Mouse (Mus musculus): ENCODE results near the gene Galnt13.
"Not testable (repeated sequence)": the region's sequence is repeated elsewhere in the genome, so short reads cannot be mapped to it uniquely, and the experiment has no call there.

The Galnt13 gene

GRCm38 (mm10) chr2:54915088-54915670, 479.1 kb downstream of the Galnt13 start:
- DNase-seq (ENCODE audit: low spot score in 2 of 2): no peak

- DNase-seq (ENCODE audit: low spot score in 2 of 2): no peak
Observed at GRCm38 (mm10) chr2:54936369-54936768, 500.3 kb downstream of the Galnt13 start.

GRCm38 (mm10) chr2:54937306-54937705, 501.2 kb downstream of the Galnt13 start:
- no peak for DNase-seq (ENCODE audit: low spot score in 2 of 2)

- DNase-seq (ENCODE audit: low spot score in 2 of 2): no peak
Observed at GRCm38 (mm10) chr2:54938075-54938474, 502.0 kb downstream of the Galnt13 start.

GRCm38 (mm10) chr2:54943386-54943785, 507.3 kb downstream of the Galnt13 start:
- DNase-seq (ENCODE audit: low spot score in 2 of 2): no peak

GRCm38 (mm10) chr2:54983839-54984238, 547.7 kb downstream of the Galnt13 start:
- no peak for DNase-seq (ENCODE audit: low spot score in 2 of 2)

GRCm38 (mm10) chr2:55022539-55022938, 586.4 kb downstream of the Galnt13 start:
- DNase-seq (ENCODE audit: low spot score in 2 of 2): not testable (repeated sequence)

GRCm38 (mm10) chr2:55034610-55035009, 598.5 kb downstream of the Galnt13 start:
- DNase-seq (ENCODE audit: low spot score in 2 of 2): no peak

- no peak for DNase-seq (ENCODE audit: low spot score in 2 of 2)
Observed at GRCm38 (mm10) chr2:55065469-55066315, 629.6 kb downstream of the Galnt13 start.

- DNase-seq (ENCODE audit: low spot score in 2 of 2): no peak
Observed at GRCm38 (mm10) chr2:55085580-55085979, 649.5 kb downstream of the Galnt13 start.

- no peak for DNase-seq (ENCODE audit: low spot score in 2 of 2)
Observed at GRCm38 (mm10) chr2:55088034-55088433, 651.9 kb downstream of the Galnt13 start.

GRCm38 (mm10) chr2:55090332-55090731, 654.2 kb downstream of the Galnt13 start:
- no peak for DNase-seq (ENCODE audit: low spot score in 2 of 2)

- DNase-seq (ENCODE audit: low spot score in 2 of 2): no peak
Observed at GRCm38 (mm10) chr2:55091495-55091894, 655.4 kb downstream of the Galnt13 start.

GRCm38 (mm10) chr2:55099100-55099499, 663.0 kb downstream of the Galnt13 start:
- DNase-seq (ENCODE audit: low spot score in 2 of 2): no peak

GRCm38 (mm10) chr2:55101279-55101678, 665.2 kb downstream of the Galnt13 start:
- DNase-seq (ENCODE audit: low spot score in 2 of 2): no peak

- no peak for DNase-seq (ENCODE audit: low spot score in 2 of 2)
Observed at GRCm38 (mm10) chr2:55103521-55103920, 667.4 kb downstream of the Galnt13 start.

GRCm38 (mm10) chr2:55107828-55108227, 671.7 kb downstream of the Galnt13 start:
- DNase-seq (ENCODE audit: low spot score in 2 of 2): no peak

- DNase-seq (ENCODE audit: low spot score in 2 of 2): no peak
Observed at GRCm38 (mm10) chr2:55153089-55153488, 717.0 kb downstream of the Galnt13 start.

GRCm38 (mm10) chr2:55164781-55165180, 728.7 kb downstream of the Galnt13 start:
- no peak for DNase-seq (ENCODE audit: low spot score in 2 of 2)

Measured in spleen, postnatal 14 days (tissue).